Mouse (Mus musculus): ENCODE measurements around the gene Satb1.

GRCm38 (mm10) chr17:51763600-51763999 is 69.5 kb downstream of the Satb1 start:
- TF ChIP-seq CTCF (IDR thresholded peaks at IDR 0.05; ENCODE audit: borderline replicate concordance, insufficient read depth, low read depth, low read length) (no peak), POLR2A (IDR thresholded peaks at IDR 0.05; ENCODE audit: borderline replicate concordance, insufficient read depth, low read length) (no peak)

All from cerebellum, adult 2 months (tissue).